Mouse (Mus musculus) embryonic facial prominence, embryonic 14.5 days (tissue): ENCODE measurements at regions not wholly inside any gene's neighbourhood (a gene's known extent, or its start where the extent isn't known, plus 50 kb on each side); places are given as distances from the start of the nearest gene placed in this dataset.

Experiments used
- ATAC-seq: fragments of 200-750 bp; cut with Nextera tagmentation; 2 replicates; pipeline ENCODE4 v1.8.0; 2017; ENCODE audit warnings: low read depth, moderate number of reproducible peaks, moderate TSS enrichment
- DNase-seq: peaks from one replicate; pipeline ENCODE4 v3.0.0-alpha.2; 2015; ENCODE audit warnings: low spot score
- H3K27ac ChIP-seq: fragments of 300-500 bp; sonication (generic); replicated peaks from 2 replicates; pipeline ENCODE4 v1.5.1; 2014; ENCODE audit warnings: low read depth, mild to moderate bottlenecking, low read length, moderate library complexity
- H3K27me3 ChIP-seq: fragments of 300-500 bp; sonication (generic); replicated peaks from 2 replicates; pipeline ENCODE4 v1.6.1; 2014; ENCODE audit warnings: low read length; ENCODE audit not compliant: control insufficient read depth, insufficient read depth
- H3K36me3 ChIP-seq: fragments of 300-500 bp; sonication (generic); 2 replicates; pipeline ENCODE4 v1.6.1; 2014; ENCODE audit warnings: low read length, mixed read lengths; ENCODE audit not compliant: control insufficient read depth, insufficient read depth
- H3K4me1 ChIP-seq: fragments of 300-500 bp; sonication (generic); 2 replicates; pipeline ENCODE4 v1.6.1; 2014; ENCODE audit warnings: antibody characterized with exemption, low read length; ENCODE audit not compliant: control insufficient read depth, insufficient read depth
- H3K4me2 ChIP-seq: fragments of 300-500 bp; sonication (generic); 2 replicates; pipeline ENCODE4 v1.6.1; 2014; ENCODE audit warnings: low read depth, mild to moderate bottlenecking, low read length, moderate library complexity, mixed read lengths
- H3K4me3 ChIP-seq: fragments of 300-500 bp; sonication (generic); 2 replicates; pipeline ENCODE4 v1.5.1; 2014; ENCODE audit warnings: low read depth, mild to moderate bottlenecking, low read length
- H3K9ac ChIP-seq: fragments of 300-500 bp; sonication (generic); 2 replicates; pipeline ENCODE4 v1.6.1; 2014; ENCODE audit warnings: low read depth, mild to moderate bottlenecking, low read length, moderate library complexity, mixed read lengths
- H3K9me3 ChIP-seq: fragments of 300-500 bp; sonication (generic); 2 replicates; pipeline ENCODE4 v1.6.1; 2016; ENCODE audit warnings: low read length; ENCODE audit not compliant: control insufficient read depth
- WGBS: fragments of 180-500 bp; shearing (Covaris S2); extraction: QIAGEN DNeasy Blood & Tissue Kit; methylation state at CpG from one replicate; pipeline ENCODE4 v1.1.7; 2014; 5-methylcytosine and 5-hydroxymethylcytosine counted together

GRCm38 (mm10) chr10:119067838-119068237 is 172.0 kb downstream of the Cand1 start:
- ATAC-seq (no peak), DNase-seq (no peak)
- H3K27me3 ChIP-seq = no peaks in the 10 kb centered on the region
- no peak overlapping the region for H3K9ac ChIP-seq
- no peaks in the 10 kb centered on the region for H3K9me3 ChIP-seq
- H3K4me2 ChIP-seq = no peak overlapping the region
- no peak overlapping the region for H3K4me3 ChIP-seq
- WGBS = 84% methylated on average over 6 of the region's 6 CpGs
- no peaks in the 10 kb centered on the region for H3K36me3 ChIP-seq
- no peaks in the 10 kb centered on the region for H3K4me1 ChIP-seq
- H3K27ac ChIP-seq = no peak overlapping the region

DNA sequence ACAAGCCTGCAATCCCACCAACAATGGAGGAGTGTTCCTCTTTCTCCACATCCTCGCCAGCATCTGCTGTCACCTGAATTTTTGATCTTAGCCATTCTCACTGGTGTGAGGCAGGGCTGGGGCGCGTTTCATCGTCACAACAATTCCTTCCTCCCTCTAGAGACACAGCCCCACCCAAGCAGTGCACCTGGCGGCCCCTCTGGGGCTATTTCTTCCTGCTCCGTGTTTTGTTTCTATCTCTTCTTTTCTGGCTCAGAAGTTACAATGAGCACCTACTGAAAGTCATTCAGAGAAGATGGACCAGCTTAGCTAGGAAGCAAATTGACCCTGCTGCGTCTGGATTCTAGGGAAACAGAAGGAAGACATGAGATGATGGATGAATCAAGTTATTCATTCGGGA is 172.5 kb downstream of the Cand1 start:
- Histone ChIP-seq H3K9me3 (no peaks in the 10 kb centered on the region), H3K4me3 (no peak overlapping the region), H3K27ac (no peak overlapping the region), H3K4me1 (no peaks in the 10 kb centered on the region), H3K9ac (no peak overlapping the region), H3K4me2 (no peak overlapping the region), H3K27me3 (no peaks in the 10 kb centered on the region), H3K36me3 (no peaks in the 10 kb centered on the region)
- no peak for ATAC-seq
- no peak for DNase-seq
- WGBS = 91% methylated on average over 8 of the region's 8 CpGs

GRCm38 (mm10) chr10:119065974-119066373 is 173.9 kb downstream of the Cand1 start:
- Histone ChIP-seq H3K27ac (no peak overlapping the region), H3K4me1 (no peaks in the 10 kb centered on the region), H3K4me2 (no peak overlapping the region), H3K9ac (no peak overlapping the region), H3K9me3 (no peaks in the 10 kb centered on the region), H3K36me3 (no peaks in the 10 kb centered on the region), H3K27me3 (no peaks in the 10 kb centered on the region), H3K4me3 (no peak overlapping the region)
- 24% methylated on average over 8 of the region's 8 CpGs for WGBS
- DNase-seq (peak; percentile 87), ATAC-seq (0 out of 2 replicates have a peak, but pooled peaks have one; percentile 35)

- H3K27me3 ChIP-seq = no peaks in the 10 kb centered on the region
- no peaks in the 10 kb centered on the region for H3K36me3 ChIP-seq
- WGBS = 41% methylated on average over 23 of the region's 23 CpGs
- peak overlapping the region; percentile 23; the same call in 1 of the 2 replicates for H3K4me2 ChIP-seq
- H3K9ac ChIP-seq = no peak overlapping the region
- H3K4me1 ChIP-seq = no peaks in the 10 kb centered on the region
- H3K9me3 ChIP-seq = no peaks in the 10 kb centered on the region
- no peak overlapping the region for H3K4me3 ChIP-seq
- DNase-seq = peak; percentile 86
- ATAC-seq = peak; percentile 94
- peak overlapping the region; percentile 16; the same call in 1 of the 2 replicates for H3K27ac ChIP-seq
Measured at GRCm38 (mm10) chr10:119065133-119065817, 174.6 kb downstream of the Cand1 start.

DNA sequence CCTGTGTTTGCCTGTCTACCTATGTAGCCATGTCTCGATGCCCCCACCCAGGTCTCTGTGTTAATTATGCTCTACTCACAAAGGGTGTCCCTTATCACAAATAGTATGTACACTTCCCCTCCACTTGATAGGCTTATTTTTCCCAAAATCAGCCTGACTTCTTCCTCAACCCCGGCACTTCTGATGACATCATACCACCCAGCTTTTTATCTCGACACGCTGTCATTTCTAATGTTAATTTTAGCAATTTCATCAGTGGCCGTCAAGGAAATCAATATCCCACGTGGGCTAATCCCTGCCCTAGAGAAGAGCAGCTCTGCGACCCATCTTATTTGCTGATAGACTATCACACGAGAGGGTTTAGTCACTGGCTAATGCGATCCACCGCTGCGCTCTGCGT is 175.6 kb downstream of the Cand1 start:
- Histone ChIP-seq H3K4me2 (no peak overlapping the region), H3K9ac (no peak overlapping the region), H3K4me1 (no peaks in the 10 kb centered on the region), H3K4me3 (no peak overlapping the region), H3K9me3 (no peaks in the 10 kb centered on the region), H3K27ac (no peak overlapping the region), H3K36me3 (no peaks in the 10 kb centered on the region), H3K27me3 (no peaks in the 10 kb centered on the region)
- ATAC-seq (no peak), DNase-seq (no peak)
- 89% methylated on average over 12 of the region's 12 CpGs for WGBS

GRCm38 (mm10) chr10:119063209-119063699 is 176.6 kb downstream of the Cand1 start:
- ATAC-seq = no peak
- Histone ChIP-seq H3K4me3 (no peak overlapping the region), H3K4me2 (no peak overlapping the region), H3K4me1 (peaks cover 5% of the 10 kb centered on the region), H3K9ac (no peak overlapping the region), H3K36me3 (no peaks in the 10 kb centered on the region), H3K9me3 (no peaks in the 10 kb centered on the region), H3K27ac (no peak overlapping the region), H3K27me3 (no peaks in the 10 kb centered on the region)
- DNase-seq = no peak
- WGBS = 84% methylated on average over 14 of the region's 14 CpGs

- WGBS = 69% methylated on average over 13 of the region's 13 CpGs
- DNase-seq = no peak
Measured at GRCm38 (mm10) chr10:119061958-119062599, 177.8 kb downstream of the Cand1 start.

DNA sequence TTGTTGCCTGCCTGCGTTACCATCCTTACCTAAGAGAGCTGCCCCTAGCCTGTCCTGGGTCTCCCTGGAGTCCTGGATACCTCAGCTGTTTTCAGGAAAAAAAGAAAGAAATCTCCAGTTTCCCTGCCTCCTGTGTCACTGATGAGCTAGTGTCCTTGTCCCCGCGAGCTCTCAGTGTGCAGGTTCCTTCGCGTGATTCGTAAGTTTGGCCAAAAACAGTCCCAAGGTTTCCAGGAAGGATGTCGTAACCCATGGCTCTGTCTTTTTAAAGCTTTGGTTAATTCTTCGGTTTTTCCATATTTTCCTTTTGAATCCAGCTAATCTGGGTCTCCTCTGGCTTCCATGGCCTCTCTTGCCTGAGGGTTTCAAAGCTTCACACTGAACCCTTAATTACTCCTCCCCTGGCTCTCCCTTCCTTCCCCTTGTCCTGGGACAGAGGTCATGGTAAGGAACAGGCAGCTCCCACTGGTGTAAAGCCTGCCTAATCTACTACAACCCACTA is 178.5 kb downstream of the Cand1 start:
- no peak for DNase-seq

More at GRCm38 (mm10) chr10:119061958-119062599, 177.8 kb downstream of the Cand1 start:
- Histone ChIP-seq H3K4me2 (no peak overlapping the region), H3K9me3 (no peaks in the 10 kb centered on the region), H3K4me3 (no peak overlapping the region), H3K36me3 (no peaks in the 10 kb centered on the region), H3K4me1 (peaks cover 5% of the 10 kb centered on the region), H3K27me3 (no peaks in the 10 kb centered on the region), H3K27ac (no peak overlapping the region), H3K9ac (no peak overlapping the region)
- ATAC-seq = no peak

More for the DNA sequence above, 178.5 kb downstream of the Cand1 start:
- no peak overlapping the region for H3K27ac ChIP-seq
- no peaks in the 10 kb centered on the region for H3K36me3 ChIP-seq
- no peak overlapping the region for H3K4me2 ChIP-seq
- H3K4me1 ChIP-seq = peaks cover 7% of the 10 kb centered on the region
- WGBS = 91% methylated on average over 8 of the region's 8 CpGs
- H3K9ac ChIP-seq = no peak overlapping the region
- ATAC-seq = no peak
- no peaks in the 10 kb centered on the region for H3K27me3 ChIP-seq
- H3K4me3 ChIP-seq = no peak overlapping the region
- H3K9me3 ChIP-seq = no peaks in the 10 kb centered on the region
